Mouse (Mus musculus) heart, embryonic 10.5 days (tissue): ENCODE results near the gene Nrxn1. TPM values are rescaled to one million over a fixed set of nuclear protein-coding genes. Genes with fewer than 3 reads are reported as not detected.

Source experiments
- DNase-seq: peaks from one replicate; pipeline ENCODE4 v3.0.0-alpha.2; 2017; ENCODE audit warnings: low spot score
- H3K27ac ChIP-seq: fragments of 300-500 bp; sonication (generic); 2 replicates; pipeline ENCODE4 v1.5.1; 2016; ENCODE audit warnings: mild to moderate bottlenecking
- H3K27me3 ChIP-seq: fragments of 300-500 bp; sonication (generic); 2 replicates; pipeline ENCODE4 v1.6.1; 2016; ENCODE audit warnings: mild to moderate bottlenecking; ENCODE audit not compliant: poor library complexity, insufficient read depth, severe bottlenecking
- H3K36me3 ChIP-seq: fragments of 300-500 bp; sonication (generic); 2 replicates; pipeline ENCODE4 v1.6.1; 2016; ENCODE audit warnings: mild to moderate bottlenecking, moderate library complexity
- H3K4me1 ChIP-seq: fragments of 300-500 bp; sonication (generic); 2 replicates; pipeline ENCODE4 v1.6.1; 2016; ENCODE audit warnings: mild to moderate bottlenecking
- H3K4me3 ChIP-seq: fragments of 300-500 bp; sonication (generic); 2 replicates; pipeline ENCODE4 v1.5.1; 2016; ENCODE audit warnings: mild to moderate bottlenecking, moderate library complexity
- H3K9me3 ChIP-seq: fragments of 300-500 bp; sonication (generic); 2 replicates; pipeline ENCODE4 v1.6.1; 2016; ENCODE audit warnings: mild to moderate bottlenecking, moderate library complexity
- WGBS: fragments of 180-500 bp; shearing (Covaris S2); methylation state at CpG from one replicate; pipeline ENCODE4 v1.1.7; 2016; 5-methylcytosine and 5-hydroxymethylcytosine counted together
- microRNA-seq: library from miRNA; unstranded; fragments of <30 nt; microRNA quantifications from one replicate; pipeline ENCODE4, GENCODE M21; 2017
- polyA plus RNA-seq: library from polyadenylated mRNA; unstranded; fragments of >200 nt; fragmentation: Nextera tagmentation; extraction: Ambion mirVana; gene quantifications from 2 replicates; pipeline ENCODE4 v1.2.1, GENCODE M21; 2016

Gene Nrxn1
- polyA plus RNA-seq, 1 experiment from 2014 or later, result 2.2 TPM

- Histone ChIP-seq H3K27ac (no peak overlapping the region), H3K4me3 (no peak overlapping the region), H3K27me3 (no peaks in the 10 kb centered on the region), H3K36me3 (no peaks in the 10 kb centered on the region), H3K4me1 (no peaks in the 10 kb centered on the region), H3K9me3 (no peaks in the 10 kb centered on the region)
- no peak for DNase-seq
- WGBS, result 69% methylated on average over 5 of the region's 5 CpGs
Measured at GRCm38 (mm10) chr17:90060872-90061271, 1032.0 kb downstream of the Nrxn1 start.

- Histone ChIP-seq H3K27me3 (no peaks in the 10 kb centered on the region), H3K27ac (no peak overlapping the region), H3K4me1 (no peaks in the 10 kb centered on the region), H3K36me3 (no peaks in the 10 kb centered on the region), H3K9me3 (no peaks in the 10 kb centered on the region), H3K4me3 (no peak overlapping the region)
- WGBS, result 62% methylated on average over 3 of the region's 3 CpGs
- DNase-seq, result no peak
Measured at GRCm38 (mm10) chr17:90060168-90060567, 1032.7 kb downstream of the Nrxn1 start.

- Histone ChIP-seq H3K36me3 (no peaks in the 10 kb centered on the region), H3K4me1 (no peaks in the 10 kb centered on the region), H3K9me3 (no peaks in the 10 kb centered on the region), H3K27ac (no peak overlapping the region), H3K4me3 (no peak overlapping the region), H3K27me3 (no peaks in the 10 kb centered on the region)
- DNase-seq, result no peak
- WGBS, result 84% methylated on average over 7 of the region's 7 CpGs
Measured at GRCm38 (mm10) chr17:90059320-90060111, 1033.4 kb downstream of the Nrxn1 start.

- Histone ChIP-seq H3K36me3 (no peaks in the 10 kb centered on the region), H3K27ac (no peak overlapping the region), H3K9me3 (no peaks in the 10 kb centered on the region), H3K4me1 (no peaks in the 10 kb centered on the region), H3K27me3 (no peaks in the 10 kb centered on the region), H3K4me3 (no peak overlapping the region)
- 56% methylated on average over 5 of the region's 5 CpGs for WGBS
- no peak for DNase-seq
Measured at GRCm38 (mm10) chr17:90054312-90054711, 1038.6 kb downstream of the Nrxn1 start.

GRCm38 (mm10) chr17:90039316-90039715 is 1053.6 kb downstream of the Nrxn1 start:
- Histone ChIP-seq H3K36me3 (no peaks in the 10 kb centered on the region), H3K27ac (no peak overlapping the region), H3K4me1 (no peaks in the 10 kb centered on the region), H3K4me3 (no peak overlapping the region), H3K27me3 (no peaks in the 10 kb centered on the region), H3K9me3 (no peaks in the 10 kb centered on the region)
- DNase-seq, result no peak
- 49% methylated on average over 1 of the region's 1 CpGs for WGBS

- H3K9me3 ChIP-seq, result no peaks in the 10 kb centered on the region
- no peaks in the 10 kb centered on the region for H3K36me3 ChIP-seq
- no peak overlapping the region for H3K4me3 ChIP-seq
- DNase-seq, result no peak
- no peak overlapping the region for H3K27ac ChIP-seq
- WGBS, result 79% methylated on average over 2 of the region's 2 CpGs
- no peaks in the 10 kb centered on the region for H3K27me3 ChIP-seq
- H3K4me1 ChIP-seq, result no peaks in the 10 kb centered on the region
Measured at GRCm38 (mm10) chr17:90032416-90032815, 1060.5 kb downstream of the Nrxn1 start.

- Histone ChIP-seq H3K9me3 (no peaks in the 10 kb centered on the region), H3K27me3 (no peaks in the 10 kb centered on the region), H3K4me3 (no peak overlapping the region), H3K4me1 (no peaks in the 10 kb centered on the region), H3K36me3 (no peaks in the 10 kb centered on the region), H3K27ac (no peak overlapping the region)
- no peak for DNase-seq
- 56% methylated on average over 1 of the region's 1 CpGs for WGBS
Measured at GRCm38 (mm10) chr17:90016636-90017035, 1076.2 kb downstream of the Nrxn1 start.

- no peak for DNase-seq
- Histone ChIP-seq H3K4me3 (no peak overlapping the region), H3K27me3 (no peaks in the 10 kb centered on the region), H3K4me1 (peaks cover 4% of the 10 kb centered on the region; the same call in 1 of the 2 replicates), H3K27ac (no peak overlapping the region), H3K36me3 (no peaks in the 10 kb centered on the region), H3K9me3 (no peaks in the 10 kb centered on the region)
- 92% methylated on average over 1 of the region's 1 CpGs for WGBS
Measured at GRCm38 (mm10) chr17:90011761-90012160, 1081.1 kb downstream of the Nrxn1 start.

GRCm38 (mm10) chr17:90007438-90008109 is 1085.3 kb downstream of the Nrxn1 start:
- 43% methylated on average over 5 of the region's 5 CpGs for WGBS
- H3K27ac ChIP-seq, result no peak overlapping the region

GRCm38 (mm10) chr17:89990651-89991050 is 1102.2 kb downstream of the Nrxn1 start:
- no peak for DNase-seq
- 71% methylated on average over 4 of the region's 4 CpGs for WGBS

More at GRCm38 (mm10) chr17:90007438-90008109, 1085.3 kb downstream of the Nrxn1 start:
- DNase-seq, result no peak
- Histone ChIP-seq H3K36me3 (no peaks in the 10 kb centered on the region), H3K9me3 (no peaks in the 10 kb centered on the region), H3K4me3 (no peak overlapping the region), H3K27me3 (no peaks in the 10 kb centered on the region), H3K4me1 (peaks cover 4% of the 10 kb centered on the region; the same call in 1 of the 2 replicates)

More at GRCm38 (mm10) chr17:89990651-89991050, 1102.2 kb downstream of the Nrxn1 start:
- Histone ChIP-seq H3K27ac (no peak overlapping the region), H3K27me3 (no peaks in the 10 kb centered on the region), H3K4me3 (no peak overlapping the region), H3K4me1 (no peaks in the 10 kb centered on the region), H3K36me3 (no peaks in the 10 kb centered on the region), H3K9me3 (no peaks in the 10 kb centered on the region)

Small RNA genes lying within 50 kb of the gene (microRNA-seq; reads per million reads assigned to microRNA genes)
- gene Gm24510 (not detected), gene Gm27475 (not detected), gene Gm47307 (not detected)
